ENCODE assay signal across 7 mouse cellular contexts in genomic region chr15:91301366-91301765, GRCm38 (mm10).
A peak's percentile ranks its signal among the peaks of the same experiment; 100 is the strongest.
DNase-seq lines count a peak whose midpoint lies in the region.

No protein-coding gene starts in this region.

- peak; percentile 72 for DNase-seq in ZHBTc4 (ENCODE audit: low read depth, low spot score)
- DNase-seq in cerebellum, adult 18-20 months, result peak; percentile 89 to 92
- DNase-seq in forelimb bud, embryonic 11.5 days (ENCODE audit: low read depth, low spot score), result peak; percentile 83
- DNase-seq in induced T-regulatory cell, adult 2 months (ENCODE audit: low read depth), result peak; percentile 43
- DNase-seq in left cerebral cortex, adult 18-20 months (ENCODE audit: low spot score in 2 of 2), result peak; percentile 89 to 97
- DNase-seq in mesoderm, embryonic 11.5 days (ENCODE audit: low read depth, low spot score), result peak; percentile 86
- peak; percentile 47 to 69 for DNase-seq in spleen, postnatal 14 days (ENCODE audit: low spot score in 2 of 2)

Comparison
In these comparisons a context has a peak if more than half of its experiments do, and no peak if none do; other contexts are left out.
1. Peak in every context shown above with its lines: DNase-seq.
2. DNase-seq: peak in every context shown above with its lines; median percentile 93 in left cerebral cortex, adult 18-20 months; 90 in cerebellum, adult 18-20 months; 86 in mesoderm, embryonic 11.5 days; 83 in forelimb bud, embryonic 11.5 days; 72 in ZHBTc4; 58 in spleen, postnatal 14 days; 43 in induced T-regulatory cell, adult 2 months.